Mouse (Mus musculus) left cerebral cortex, postnatal 25 days (tissue): ENCODE data around the gene Lipt1. TPM values are rescaled to one million over a fixed set of nuclear protein-coding genes. Genes with fewer than 3 reads are reported as not detected.

Experiments
- DNase-seq, 2 experiments: peaks; one replicate each; pipeline ENCODE4 v3.0.0; 2022; ENCODE audit warnings: low spot score in 2 of 2, mixed read lengths in 1 of 2
- intact Hi-C: fragments of 180-260 bp; cut with DNase I; formaldehyde crosslinking; loops from one replicate; pipeline ENCODE4 v1.15.1; 2025
- total RNA-seq, 2 experiments: library from RNA; stranded (reverse); gene quantifications; 2 replicates each; pipeline ENCODE4 v1.2.3; 2021

Lipt1 gene
- total RNA-seq, 2 experiments from 2014 or later = 7.3 to 10.0 TPM

- intact Hi-C loops = loop anchor here (5.0 kb wide), 1 partner anchor 106 kb away; the partner anchor contains the start of genes Eif5b and Txndc9
- DNase-seq = no peak
Measured at GRCm38 (mm10) chr1:37891400-37891799, 19.9 kb downstream of the Lipt1 start.

- intact Hi-C loops = loop anchor here (5.0 kb wide), 1 partner anchor 103 kb away; the partner anchor contains the start of genes Eif5b and Txndc9
- DNase-seq = no peak
Measured at GRCm38 (mm10) chr1:37894606-37895005, 23.1 kb downstream of the Lipt1 start.

GRCm38 (mm10) chr1:37899816-37900215, 28.3 kb downstream of the Lipt1 start:
- no peak for DNase-seq
- intact Hi-C loops = no loop called here

GRCm38 (mm10) chr1:37900288-37900687, 28.8 kb downstream of the Lipt1 start:
- intact Hi-C loops = no loop called here
- no peak for DNase-seq

GRCm38 (mm10) chr1:37903178-37903577, 31.6 kb downstream of the Lipt1 start:
- peak; percentile 31 to 33 for DNase-seq
- intact Hi-C loops = no loop called here

GRCm38 (mm10) chr1:37912751-37913150, 41.2 kb downstream of the Lipt1 start:
- DNase-seq = no peak
- intact Hi-C loops = no loop called here

GRCm38 (mm10) chr1:37916393-37916792, 44.9 kb downstream of the Lipt1 start, which contains the start of gene Lyg2:
Lyg2 (minus strand) TSS chr1:37916493.
- no peak for DNase-seq
- intact Hi-C loops = no loop called here

- intact Hi-C loops = no loop called here
- no peak for DNase-seq
Measured at GRCm38 (mm10) chr1:37917666-37918065, 46.1 kb downstream of the Lipt1 start.

GRCm38 (mm10) chr1:37918096-37918495, 46.6 kb downstream of the Lipt1 start:
- DNase-seq = no peak
- intact Hi-C loops = no loop called here

GRCm38 (mm10) chr1:37922536-37922935, 51.0 kb downstream of the Lipt1 start:
- intact Hi-C loops = no loop called here
- no peak for DNase-seq

Other genes starting within 250 kb of the Lipt1 start
- gene 2010300C02Rik, start 151.7 kb upstream of the Lipt1 start, total RNA-seq = 100 to 1,000 TPM; 242 to 262 TPM
- 10 to 100 TPM; 19.7 to 24.6 TPM for gene Tsga10, start 5.3 kb upstream of the Lipt1 start, total RNA-seq
- 10 to 100 TPM; 11.2 to 12.2 TPM for gene Mitd1, start 18.7 kb downstream of the Lipt1 start, total RNA-seq
- gene Mrpl30, start 18.7 kb downstream of the Lipt1 start, total RNA-seq = 100 to 1,000 TPM; 140 to 152 TPM
- not detected for gene Lyg2, start 44.8 kb downstream of the Lipt1 start, total RNA-seq
- not detected for gene Lyg1, start 86.0 kb downstream of the Lipt1 start, total RNA-seq
- 10 to 100 TPM; 55.9 to 63.2 TPM for gene Txndc9, start 126.2 kb downstream of the Lipt1 start, total RNA-seq
- 10 to 100 TPM; 40.0 to 40.2 TPM for gene Eif5b, start 126.3 kb downstream of the Lipt1 start, total RNA-seq